Mouse (Mus musculus) MEL-GATA-1-ER (cell line): ENCODE results near the gene Slc24a3.

ENCODE experiments used
- DNase-seq: peaks from one replicate; pipeline ENCODE4 v3.0.0-alpha.2; 2012; ENCODE audit warnings: low read depth; ENCODE audit errors: extremely low read depth

Slc24a3 gene

GRCm38 (mm10) chr2:145675756-145676543, 508.4 kb downstream of the Slc24a3 start:
- no peak for DNase-seq

- DNase-seq = no peak
Observed at GRCm38 (mm10) chr2:145676544-145676925, 509.0 kb downstream of the Slc24a3 start.

- no peak for DNase-seq
Observed at GRCm38 (mm10) chr2:145676936-145677335, 509.4 kb downstream of the Slc24a3 start.

DNA sequence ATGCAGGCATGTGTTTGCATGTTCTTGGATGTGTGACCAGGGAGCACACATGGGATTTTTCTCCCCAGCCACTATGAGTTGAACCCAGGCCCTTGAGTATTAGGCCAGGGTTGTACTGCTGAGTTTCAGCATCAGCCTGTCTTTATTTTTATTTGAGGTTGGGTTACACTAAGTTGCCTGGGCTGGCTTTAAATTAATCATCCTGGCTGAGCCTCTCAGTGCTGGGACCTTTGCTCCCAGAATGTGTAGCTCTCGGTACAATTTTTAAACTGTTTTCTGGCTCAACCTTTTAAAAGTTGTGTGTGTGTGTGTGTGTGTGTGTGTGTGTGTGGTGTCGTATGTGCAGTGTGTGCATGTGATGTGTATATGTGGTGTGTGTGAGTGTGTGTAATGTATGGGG, 512.6 kb downstream of the Slc24a3 start:
- no peak for DNase-seq

GRCm38 (mm10) chr2:145680762-145681161, 513.2 kb downstream of the Slc24a3 start:
- DNase-seq = no peak

GRCm38 (mm10) chr2:145681626-145682025, 514.1 kb downstream of the Slc24a3 start:
- no peak for DNase-seq

DNA sequence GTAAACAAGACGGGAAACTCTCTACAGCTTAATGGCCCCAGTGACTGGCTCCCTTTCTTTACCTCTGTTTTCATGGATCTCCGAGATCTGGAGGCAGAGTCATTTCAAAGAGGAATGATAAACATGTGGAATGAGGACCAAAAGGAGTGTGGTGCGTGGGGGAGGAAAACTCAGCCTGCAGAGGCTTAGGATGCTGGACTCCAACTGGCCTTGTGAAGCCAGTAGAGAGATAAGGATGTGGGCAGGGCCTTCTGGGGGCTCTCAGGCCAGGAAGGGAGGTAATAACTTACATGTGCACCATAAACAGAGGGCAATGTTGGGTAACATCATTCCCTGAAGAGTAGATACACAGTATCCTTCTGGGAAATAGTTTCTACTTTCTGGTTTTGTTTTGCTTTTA, 515.4 kb downstream of the Slc24a3 start:
- no peak for DNase-seq

- DNase-seq = no peak
Observed at GRCm38 (mm10) chr2:145683536-145683935, 516.0 kb downstream of the Slc24a3 start.

DNA sequence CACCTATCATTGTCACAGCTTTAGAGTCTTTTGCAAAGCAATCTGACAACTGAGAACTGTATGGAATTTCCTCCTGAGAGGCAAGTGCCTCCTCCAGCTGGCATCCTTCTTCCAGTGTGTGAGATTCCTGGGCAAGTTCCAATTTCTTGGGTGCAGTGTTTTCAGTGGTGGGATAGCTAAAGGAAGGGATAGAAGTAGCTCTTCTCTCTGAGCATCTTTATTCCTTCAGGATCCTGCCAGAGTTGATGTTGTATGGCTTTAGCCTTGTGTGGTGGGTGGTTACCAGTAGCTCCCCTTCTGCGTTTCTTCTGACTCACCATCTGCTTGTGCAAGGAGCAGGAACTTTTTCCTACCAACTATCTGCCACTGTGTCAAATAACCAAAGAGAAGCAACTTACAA, 516.6 kb downstream of the Slc24a3 start:
- DNase-seq = no peak

- DNase-seq = no peak
Observed at GRCm38 (mm10) chr2:145684891-145685290, 517.3 kb downstream of the Slc24a3 start.

- DNase-seq = no peak
Observed at GRCm38 (mm10) chr2:145686017-145686416, 518.5 kb downstream of the Slc24a3 start.

GRCm38 (mm10) chr2:145691367-145692009, 523.9 kb downstream of the Slc24a3 start:
- DNase-seq = no peak
